ENCODE assay signal across 24 mouse cellular contexts in genomic region chr3:18711661-18712060, GRCm38 (mm10).
"Had no signal": no experiment of that assay in that cellular context is flagged by ENCODE, and none has a peak within 500 bp of the region (broad histone marks: within the 10 kb centered on the region; RNA-seq: fewer than 3 reads in every experiment).

No protein-coding gene starts in this region.

- ATAC-seq: liver, postnatal 0 days; midbrain, embryonic 16.5 days had no signal

- H3K9ac ChIP-seq: liver, embryonic 15.5 days; liver, postnatal 0 days; midbrain, embryonic 12.5 days; neural tube, embryonic 13.5 days; neural tube, embryonic 15.5 days; stomach, embryonic 15.5 days had no signal

- H3K4me1 ChIP-seq: liver, embryonic 15.5 days; megakaryocyte, embryonic 14.5 days; midbrain, embryonic 10.5 days; midbrain, embryonic 12.5 days; stomach, embryonic 15.5 days had no signal

- DNase-seq: liver, postnatal 0 days; lung, adult 2 months; lung, postnatal 14 days; lung, postnatal 36 days; midbrain, embryonic 14.5 days; retina, postnatal 1 day; right cerebral cortex, adult 18-20 months; right cerebral cortex, postnatal 25 days; right cerebral cortex, postnatal 4 days; spleen, adult 18-20 months; thymus, adult 2 months; thymus, postnatal 25 days; thymus, postnatal 4 days had no signal

- H3K27me3 ChIP-seq: liver, embryonic 15.5 days; megakaryocyte, embryonic 14.5 days; midbrain, embryonic 12.5 days; neural tube, embryonic 13.5 days; neural tube, embryonic 15.5 days; stomach, embryonic 15.5 days had no signal

- H3K9me3 ChIP-seq: liver, embryonic 15.5 days; megakaryocyte, embryonic 14.5 days; midbrain, embryonic 10.5 days; midbrain, embryonic 12.5 days; neural tube, embryonic 13.5 days; neural tube, embryonic 15.5 days; stomach, embryonic 15.5 days had no signal

- H3K4me3 ChIP-seq: liver, embryonic 15.5 days; megakaryocyte, embryonic 14.5 days; midbrain, embryonic 10.5 days; midbrain, embryonic 12.5 days; myocyte; neural tube, embryonic 13.5 days; neural tube, embryonic 15.5 days; stomach, embryonic 15.5 days had no signal

- H3K4me2 ChIP-seq: liver, embryonic 15.5 days; midbrain, embryonic 12.5 days; neural tube, embryonic 13.5 days; neural tube, embryonic 15.5 days; stomach, embryonic 15.5 days had no signal

- H3K27ac ChIP-seq: liver, embryonic 15.5 days; macrophage; midbrain, embryonic 10.5 days; midbrain, embryonic 12.5 days; neural tube, embryonic 13.5 days; neural tube, embryonic 15.5 days; stomach, embryonic 15.5 days; stomach, postnatal 0 days had no signal

- H3K36me3 ChIP-seq: liver, embryonic 15.5 days; midbrain, embryonic 10.5 days; midbrain, embryonic 12.5 days; neural tube, embryonic 13.5 days; neural tube, embryonic 15.5 days; stomach, embryonic 15.5 days had no signal
